Mouse (Mus musculus): ENCODE results near the gene Lrguk. TPM values are rescaled to one million over a fixed set of nuclear protein-coding genes. Genes with fewer than 3 reads are reported as not detected.

Gene Lrguk
- polyA plus RNA-seq, 1 experiment from 2014 or later = 0.59 TPM

DNA sequence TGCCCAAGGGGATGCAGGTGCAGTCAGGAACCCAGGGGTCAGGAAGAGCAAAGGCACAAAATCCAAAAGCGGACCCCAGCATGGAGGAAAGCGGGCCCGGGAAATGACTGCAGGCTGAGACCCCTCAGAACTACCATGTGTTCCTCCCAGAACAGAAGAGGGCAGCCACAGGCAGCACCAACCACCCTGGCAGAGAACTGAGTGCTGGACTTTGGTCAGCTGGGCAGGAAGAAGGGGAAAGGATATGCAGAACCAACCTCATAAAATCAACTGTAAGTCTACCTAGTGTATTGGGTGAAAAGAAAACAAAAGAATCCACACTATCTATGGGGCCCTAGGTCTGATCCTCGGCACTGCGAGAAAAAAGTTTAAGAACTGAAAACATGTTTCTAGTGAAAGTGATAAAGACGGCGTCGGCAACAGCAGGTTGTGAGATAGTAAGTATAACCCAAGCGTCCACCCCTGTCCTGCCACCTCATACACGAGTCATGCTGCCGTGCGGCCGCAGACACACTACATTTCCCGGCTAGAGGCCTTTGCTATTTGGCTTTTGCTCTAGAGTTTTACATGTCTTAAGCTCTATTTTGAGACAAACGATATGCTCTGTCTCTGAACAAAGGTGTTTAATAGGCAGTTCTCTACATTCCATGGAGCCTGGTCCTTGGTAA is 126.0 kb downstream of the Lrguk start:
- Histone ChIP-seq H3K27ac (replicated peaks; ENCODE audit: low read depth, low read length) (no peak overlapping the region), H3K36me3 (ENCODE audit: control insufficient read depth, insufficient read depth, low read length) (no peaks in the 10 kb centered on the region; the same call in 1 of the 2 replicates), H3K4me1 (ENCODE audit: control insufficient read depth, insufficient read depth, low read length) (peaks cover 10% of the 10 kb centered on the region), H3K9me3 (ENCODE audit: control insufficient read depth, low read length) (no peaks in the 10 kb centered on the region), H3K4me3 (ENCODE audit: low read depth, low read length) (no peak overlapping the region), H3K4me2 (ENCODE audit: low read depth, severe bottlenecking) (no peak overlapping the region), H3K9ac (ENCODE audit: low read length) (no peak overlapping the region), H3K27me3 (ENCODE audit: control insufficient read depth, insufficient read depth, low read length) (no peaks in the 10 kb centered on the region)
- WGBS = 87% methylated on average over 15 of the region's 15 CpGs
- DNase-seq (ENCODE audit: low spot score) (no peak), ATAC-seq (ENCODE audit: insufficient number of reproducible peaks, low FRiP score, low TSS enrichment, low read depth) (no peak)

DNA sequence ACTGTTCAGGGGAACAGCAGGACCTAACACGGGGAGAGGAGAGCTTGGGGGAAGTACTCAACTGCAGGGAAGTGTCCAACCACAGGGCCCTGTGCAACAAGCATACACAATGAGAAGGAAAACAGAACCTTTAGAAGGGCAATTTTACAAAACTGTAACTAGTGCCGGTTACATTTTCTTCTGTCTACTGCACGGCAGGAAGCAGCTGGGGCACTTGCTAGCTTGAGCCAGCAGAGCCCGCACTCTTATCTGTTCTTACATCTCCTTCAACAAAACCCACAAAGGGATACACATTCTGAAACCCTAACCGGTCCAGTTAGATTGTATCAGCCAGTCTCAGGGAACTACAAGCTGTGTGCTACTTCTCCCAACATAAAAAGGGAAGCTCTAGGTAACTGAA is 126.8 kb downstream of the Lrguk start:
- H3K4me1 ChIP-seq (ENCODE audit: control insufficient read depth, insufficient read depth, low read length) = peaks cover 10% of the 10 kb centered on the region
- ATAC-seq (ENCODE audit: insufficient number of reproducible peaks, low FRiP score, low TSS enrichment, low read depth) (no peak), DNase-seq (ENCODE audit: low spot score) (no peak)
- H3K9me3 ChIP-seq (ENCODE audit: control insufficient read depth, low read length) = no peaks in the 10 kb centered on the region
- H3K9ac ChIP-seq (ENCODE audit: low read length) = no peak overlapping the region
- no peak overlapping the region for H3K4me2 ChIP-seq (ENCODE audit: low read depth, severe bottlenecking)
- no peaks in the 10 kb centered on the region for H3K27me3 ChIP-seq (ENCODE audit: control insufficient read depth, insufficient read depth, low read length)
- no peaks in the 10 kb centered on the region; the same call in 1 of the 2 replicates for H3K36me3 ChIP-seq (ENCODE audit: control insufficient read depth, insufficient read depth, low read length)
- H3K4me3 ChIP-seq (ENCODE audit: low read depth, low read length) = no peak overlapping the region
- WGBS = 67% methylated on average over 5 of the region's 5 CpGs
- H3K27ac ChIP-seq (replicated peaks; ENCODE audit: low read depth, low read length) = no peak overlapping the region

DNA sequence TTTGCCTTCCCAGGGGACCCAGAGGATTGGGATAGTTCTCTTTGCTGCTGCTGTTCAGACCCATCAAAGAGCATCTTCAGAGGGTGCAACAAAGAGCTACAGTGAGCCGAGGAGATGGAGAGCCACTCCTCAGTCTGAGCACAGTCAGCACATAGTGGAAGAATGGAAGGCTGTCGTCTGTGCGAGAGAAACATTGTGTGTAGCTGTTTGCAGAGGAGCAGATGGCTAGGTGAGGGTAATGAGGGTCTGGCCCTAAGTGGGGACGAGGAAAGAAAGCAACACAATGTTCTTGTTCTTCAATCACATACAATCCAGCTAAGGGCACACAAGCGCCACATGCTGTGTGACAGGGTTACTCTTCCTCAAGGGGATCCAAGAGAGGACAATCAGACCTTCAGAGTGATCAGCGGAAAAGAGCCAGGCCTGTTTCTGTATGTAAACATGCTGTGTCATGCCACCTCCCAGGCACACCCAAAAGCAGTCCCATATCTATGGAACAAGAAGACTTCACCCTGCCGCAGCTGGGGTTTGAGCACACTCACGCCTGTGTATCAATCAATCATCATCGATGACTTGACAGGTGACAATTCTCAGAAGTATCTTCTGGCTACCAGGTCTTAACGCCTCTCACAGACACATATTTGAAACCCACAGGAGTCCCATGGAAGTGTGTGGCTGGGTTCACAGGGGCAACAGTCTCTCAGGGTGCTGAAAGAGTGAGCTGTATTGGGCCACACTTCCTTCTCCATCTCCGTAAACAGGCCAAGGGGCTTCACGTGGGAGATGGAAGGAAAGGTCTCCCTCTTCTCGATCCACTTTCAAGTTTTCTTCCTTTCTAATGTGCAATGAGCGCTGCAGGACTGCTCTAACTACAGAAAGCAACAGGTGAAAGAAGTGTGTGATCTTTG is 127.8 kb downstream of the Lrguk start:
- Histone ChIP-seq H3K4me1 (ENCODE audit: control insufficient read depth, insufficient read depth, low read length) (peaks cover 10% of the 10 kb centered on the region), H3K9me3 (ENCODE audit: control insufficient read depth, low read length) (no peaks in the 10 kb centered on the region), H3K4me3 (ENCODE audit: low read depth, low read length) (no peak overlapping the region), H3K27me3 (ENCODE audit: control insufficient read depth, insufficient read depth, low read length) (no peaks in the 10 kb centered on the region), H3K36me3 (ENCODE audit: control insufficient read depth, insufficient read depth, low read length) (no peaks in the 10 kb centered on the region; the same call in 1 of the 2 replicates), H3K27ac (replicated peaks; ENCODE audit: low read depth, low read length) (no peak overlapping the region), H3K4me2 (ENCODE audit: low read depth, severe bottlenecking) (no peak overlapping the region), H3K9ac (ENCODE audit: low read length) (no peak overlapping the region)
- WGBS = 83% methylated on average over 14 of the region's 14 CpGs
- DNase-seq (ENCODE audit: low spot score) (no peak), ATAC-seq (ENCODE audit: insufficient number of reproducible peaks, low FRiP score, low TSS enrichment, low read depth) (no peak)

DNA sequence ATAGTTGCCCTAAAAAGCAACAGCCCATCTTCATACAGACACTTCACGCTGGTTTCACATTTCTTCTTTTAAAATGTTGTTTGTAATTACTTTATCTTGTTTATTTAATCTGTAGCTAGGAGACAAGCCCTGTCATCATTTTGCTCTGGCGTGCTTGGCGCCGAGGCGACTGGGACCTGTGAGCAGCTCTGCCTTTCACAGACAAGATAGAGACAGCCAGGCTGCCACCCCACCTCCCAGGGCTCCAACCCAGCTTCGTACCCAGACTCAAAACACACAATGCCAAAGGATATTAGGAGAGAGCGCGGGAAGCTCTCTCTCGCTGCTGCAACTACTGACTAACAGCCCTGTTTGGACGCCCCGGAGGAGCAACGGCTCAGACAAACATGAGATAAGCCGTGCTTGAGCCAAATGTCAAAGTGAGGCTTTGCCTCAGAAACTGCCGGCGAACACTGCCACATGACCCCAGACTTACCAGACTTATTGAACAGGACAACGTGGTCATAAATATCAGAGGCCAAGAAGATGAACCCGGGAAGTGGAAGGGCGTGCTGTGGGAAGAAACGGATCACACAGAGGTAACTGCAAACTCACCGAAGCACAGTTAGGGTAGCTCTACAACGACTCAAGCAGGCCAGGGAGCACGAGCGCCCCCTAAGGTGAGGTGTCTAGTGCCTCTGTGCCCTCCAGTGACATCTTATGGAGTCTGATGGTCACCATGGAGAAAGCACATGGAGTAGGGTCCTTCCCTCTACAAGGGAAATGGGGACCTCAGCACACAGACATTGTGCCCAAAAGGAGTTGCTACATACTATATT is 131.0 kb downstream of the Lrguk start:
- no peaks in the 10 kb centered on the region for H3K9me3 ChIP-seq (ENCODE audit: control insufficient read depth, low read length)
- ATAC-seq (ENCODE audit: insufficient number of reproducible peaks, low FRiP score, low TSS enrichment, low read depth) = no peak

DNA sequence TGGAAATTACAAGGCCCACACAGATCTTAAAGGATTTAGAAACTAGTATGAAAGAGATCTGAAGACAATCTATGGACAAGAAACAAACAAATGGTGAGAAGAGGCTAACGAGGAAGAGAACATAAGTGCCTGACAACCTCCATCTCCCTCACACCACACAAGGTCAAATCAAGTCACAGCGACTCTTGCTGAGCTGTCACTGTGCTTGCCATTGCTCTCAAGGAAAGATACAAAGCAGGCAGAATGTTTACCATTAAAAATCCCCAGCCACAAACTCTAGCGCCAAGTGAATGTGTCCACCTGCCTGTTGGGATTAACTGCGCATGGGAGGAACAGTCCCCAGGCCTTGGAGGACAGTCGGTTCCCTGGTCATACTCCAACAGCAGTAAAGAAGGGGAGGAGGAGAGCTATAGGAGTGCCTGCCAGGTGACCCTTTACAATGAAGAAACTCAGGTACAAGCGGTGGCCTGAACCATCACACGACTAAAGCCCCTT is 131.6 kb downstream of the Lrguk start:
- H3K36me3 ChIP-seq (ENCODE audit: control insufficient read depth, insufficient read depth, low read length) = peaks cover 2% of the 10 kb centered on the region
- no peak overlapping the region for H3K27ac ChIP-seq (replicated peaks; ENCODE audit: low read depth, low read length)
- no peaks in the 10 kb centered on the region for H3K9me3 ChIP-seq (ENCODE audit: control insufficient read depth, low read length)
- no peak overlapping the region for H3K4me2 ChIP-seq (ENCODE audit: low read depth, severe bottlenecking)
- H3K4me1 ChIP-seq (ENCODE audit: control insufficient read depth, insufficient read depth, low read length) = peaks cover 4% of the 10 kb centered on the region; the same call in 1 of the 2 replicates
- no peak overlapping the region for H3K9ac ChIP-seq (ENCODE audit: low read length)
- ATAC-seq (ENCODE audit: insufficient number of reproducible peaks, low FRiP score, low TSS enrichment, low read depth) (no peak), DNase-seq (ENCODE audit: low spot score) (no peak)
- no peaks in the 10 kb centered on the region for H3K27me3 ChIP-seq (ENCODE audit: control insufficient read depth, insufficient read depth, low read length)
- 90% methylated on average over 7 of the region's 7 CpGs for WGBS
- no peak overlapping the region for H3K4me3 ChIP-seq (ENCODE audit: low read depth, low read length)

More for the DNA sequence above, 131.0 kb downstream of the Lrguk start:
- no peaks in the 10 kb centered on the region; the same call in none of the 2 replicates for H3K36me3 ChIP-seq (ENCODE audit: control insufficient read depth, insufficient read depth, low read length)
- 86% methylated on average over 23 of the region's 23 CpGs for WGBS
- H3K4me1 ChIP-seq (ENCODE audit: control insufficient read depth, insufficient read depth, low read length) = peaks cover 4% of the 10 kb centered on the region; the same call in 1 of the 2 replicates
- no peak overlapping the region for H3K4me3 ChIP-seq (ENCODE audit: low read depth, low read length)
- no peak overlapping the region for H3K9ac ChIP-seq (ENCODE audit: low read length)
- H3K27ac ChIP-seq (replicated peaks; ENCODE audit: low read depth, low read length) = no peak overlapping the region
- DNase-seq (ENCODE audit: low spot score) = no peak
- H3K27me3 ChIP-seq (ENCODE audit: control insufficient read depth, insufficient read depth, low read length) = no peaks in the 10 kb centered on the region
- no peak overlapping the region for H3K4me2 ChIP-seq (ENCODE audit: low read depth, severe bottlenecking)

GRCm38 (mm10) chr6:34161511-34161910 is 132.3 kb downstream of the Lrguk start:
- H3K4me3 ChIP-seq (ENCODE audit: low read depth, low read length) = no peak overlapping the region
- peaks cover 2% of the 10 kb centered on the region for H3K36me3 ChIP-seq (ENCODE audit: control insufficient read depth, insufficient read depth, low read length)
- no peak overlapping the region for H3K4me2 ChIP-seq (ENCODE audit: low read depth, severe bottlenecking)
- no peak for DNase-seq (ENCODE audit: low spot score)
- whole genome bisulfite sequencing = 95% methylated on average over 7 of the region's 7 CpGs
- ATAC-seq (ENCODE audit: insufficient number of reproducible peaks, low FRiP score, low TSS enrichment, low read depth) = no peak
- no peaks in the 10 kb centered on the region for H3K9me3 ChIP-seq (ENCODE audit: control insufficient read depth, low read length)
- H3K4me1 ChIP-seq (ENCODE audit: control insufficient read depth, insufficient read depth, low read length) = peaks cover 3% of the 10 kb centered on the region; the same call in 1 of the 2 replicates
- H3K9ac ChIP-seq (ENCODE audit: low read length) = no peak overlapping the region
- H3K27me3 ChIP-seq (ENCODE audit: control insufficient read depth, insufficient read depth, low read length) = no peaks in the 10 kb centered on the region
- no peak overlapping the region for H3K27ac ChIP-seq (replicated peaks; ENCODE audit: low read depth, low read length)

DNA sequence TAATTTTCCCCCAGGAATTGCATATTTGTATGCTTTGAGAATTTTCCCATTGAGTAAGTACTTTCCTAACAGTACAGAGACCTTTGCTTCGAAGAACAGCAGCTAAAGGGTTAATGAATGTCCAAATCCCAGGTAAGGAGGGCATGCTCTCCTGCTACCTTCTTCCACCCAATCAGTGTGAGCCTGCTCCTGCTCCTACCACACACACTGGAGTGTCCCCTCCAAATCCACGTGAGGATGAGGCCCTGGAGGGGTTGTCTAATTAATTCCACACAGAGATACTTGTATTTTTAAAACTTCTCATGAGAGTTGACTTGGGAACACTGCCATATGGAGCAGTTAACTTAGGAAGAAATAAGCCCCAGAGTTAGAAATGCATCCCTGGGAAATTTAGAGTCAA is 133.4 kb downstream of the Lrguk start:
- no peaks in the 10 kb centered on the region for H3K27me3 ChIP-seq (ENCODE audit: control insufficient read depth, insufficient read depth, low read length)
- ATAC-seq (ENCODE audit: insufficient number of reproducible peaks, low FRiP score, low TSS enrichment, low read depth) = no peak
- no peak overlapping the region for H3K9ac ChIP-seq (ENCODE audit: low read length)
- DNase-seq (ENCODE audit: low spot score) = no peak
- H3K27ac ChIP-seq (replicated peaks; ENCODE audit: low read depth, low read length) = no peak overlapping the region
- H3K36me3 ChIP-seq (ENCODE audit: control insufficient read depth, insufficient read depth, low read length) = peaks cover 2% of the 10 kb centered on the region
- H3K9me3 ChIP-seq (ENCODE audit: control insufficient read depth, low read length) = no peaks in the 10 kb centered on the region
- H3K4me3 ChIP-seq (ENCODE audit: low read depth, low read length) = no peak overlapping the region
- H3K4me2 ChIP-seq (ENCODE audit: low read depth, severe bottlenecking) = no peak overlapping the region
- H3K4me1 ChIP-seq (ENCODE audit: control insufficient read depth, insufficient read depth, low read length) = no peaks in the 10 kb centered on the region
- 67% methylated on average over 2 of the region's 2 CpGs for WGBS

DNA sequence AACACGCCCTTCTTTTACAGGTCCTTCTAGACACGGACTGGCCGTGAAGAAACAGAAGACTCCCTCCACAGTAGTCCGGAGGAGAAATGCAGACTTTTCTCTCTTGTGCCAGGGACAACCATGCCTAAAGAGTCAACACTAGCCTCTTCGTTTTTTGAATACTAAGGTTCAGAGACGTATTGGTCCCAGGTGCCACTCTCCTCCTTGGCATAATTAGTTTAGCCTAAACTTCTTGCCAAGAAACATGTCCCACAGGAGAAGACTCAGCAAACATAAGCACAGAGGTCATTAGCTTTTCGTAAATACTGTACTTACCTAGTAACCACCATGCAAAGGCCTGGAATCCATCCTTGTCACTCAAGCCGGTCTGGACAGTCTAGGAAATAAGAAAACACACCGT is 133.8 kb downstream of the Lrguk start:
- Histone ChIP-seq H3K4me2 (ENCODE audit: low read depth, severe bottlenecking) (no peak overlapping the region), H3K27ac (replicated peaks; ENCODE audit: low read depth, low read length) (no peak overlapping the region), H3K9ac (ENCODE audit: low read length) (no peak overlapping the region), H3K9me3 (ENCODE audit: control insufficient read depth, low read length) (no peaks in the 10 kb centered on the region), H3K4me1 (ENCODE audit: control insufficient read depth, insufficient read depth, low read length) (no peaks in the 10 kb centered on the region), H3K4me3 (ENCODE audit: low read depth, low read length) (no peak overlapping the region), H3K36me3 (ENCODE audit: control insufficient read depth, insufficient read depth, low read length) (peaks cover 2% of the 10 kb centered on the region), H3K27me3 (ENCODE audit: control insufficient read depth, insufficient read depth, low read length) (no peaks in the 10 kb centered on the region)
- DNase-seq (ENCODE audit: low spot score) (no peak), ATAC-seq (ENCODE audit: insufficient number of reproducible peaks, low FRiP score, low TSS enrichment, low read depth) (no peak)
- WGBS = 84% methylated on average over 9 of the region's 9 CpGs
